Mouse (Mus musculus) embryonic fibroblast, embryonic 13.5 days (primary cell): ENCODE measurements around the gene Lamb3.

Experiments used
- CTCF ChIP-seq: IDR thresholded peaks from 2 replicates; pipeline ENCODE4 v1.5.1; 2011; ENCODE audit warnings: mild to moderate bottlenecking, control low read depth, low read length, moderate library complexity, borderline replicate concordance; ENCODE audit not compliant: insufficient read depth
- POLR2A ChIP-seq: IDR thresholded peaks from 2 replicates; pipeline ENCODE4 v1.6.1; 2011; ENCODE audit warnings: low read depth, mild to moderate bottlenecking, control low read depth, low read length, moderate library complexity

GRCm38 (mm10) chr1:193189771-193190170 lies 17.7 kb upstream of the Lamb3 start:
- TF ChIP-seq POLR2A: no peak
- no peak for TF ChIP-seq CTCF
